Mouse (Mus musculus): ENCODE data around the gene Psmc1.

Psmc1 gene

DNA sequence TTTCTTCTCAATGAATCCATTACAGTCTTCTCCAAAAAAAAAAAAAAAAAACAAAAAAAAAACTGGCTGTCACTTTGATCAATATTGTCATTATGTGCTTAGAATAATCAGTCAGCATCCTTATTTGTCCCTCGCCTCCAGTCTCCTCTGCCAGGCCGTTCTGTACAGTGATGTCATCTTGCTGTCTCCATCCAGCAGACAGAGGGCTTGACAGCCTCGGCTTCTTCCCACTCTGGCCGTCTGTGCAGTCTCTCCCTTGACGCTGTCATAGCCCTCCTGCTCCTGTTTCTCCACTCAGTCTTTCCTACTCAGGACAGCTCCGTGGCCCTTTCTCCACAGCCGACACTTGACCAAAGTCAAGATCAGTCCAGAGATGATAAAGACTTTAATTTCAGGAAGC is 62.5 kb downstream of the Psmc1 start:
- no peak for DNase-seq (ENCODE audit: low spot score in 2 of 2)

Measured in spleen, postnatal 14 days (tissue).